ENCODE assay signal across 19 mouse cellular contexts in genomic region chr9:95570604-95571003, GRCm38 (mm10). TPM values are rescaled to one million over a fixed set of nuclear protein-coding genes. Genes with fewer than 3 reads are reported as not detected.
"Had no signal": no experiment of that assay in that cellular context is flagged by ENCODE, and none has a peak within 500 bp of the region (broad histone marks: within the 10 kb centered on the region; RNA-seq: fewer than 3 reads in every experiment).

No protein-coding gene starts in this region.

- H3K4me2 ChIP-seq: lung, embryonic 14.5 days; midbrain, embryonic 12.5 days; neural tube, embryonic 13.5 days; neural tube, embryonic 15.5 days had no signal

- DNase-seq: lung, adult 18-20 months; lung, embryonic 14.5 days; lung, postnatal 10 days; lung, postnatal 4 days; midbrain, embryonic 14.5 days; retina, postnatal 1 day; right cerebral cortex, adult 18-20 months; right cerebral cortex, postnatal 25 days; right cerebral cortex, postnatal 4 days; spleen, adult 18-20 months; thymus, adult 18-20 months; thymus, postnatal 14 days; thymus, postnatal 36 days had no signal

- ATAC-seq: midbrain, embryonic 16.5 days had no signal

- H3K9ac ChIP-seq: lung, embryonic 14.5 days; midbrain, embryonic 12.5 days; neural tube, embryonic 13.5 days; neural tube, embryonic 15.5 days had no signal

- H3K4me1 ChIP-seq: neural tube, embryonic 15.5 days had no signal

- H3K27ac ChIP-seq: midbrain, embryonic 10.5 days; midbrain, embryonic 12.5 days; neural tube, embryonic 13.5 days; neural tube, embryonic 15.5 days had no signal

- H3K27me3 ChIP-seq: midbrain, embryonic 12.5 days; neural tube, embryonic 13.5 days; neural tube, embryonic 15.5 days had no signal

- H3K36me3 ChIP-seq: midbrain, embryonic 10.5 days; midbrain, embryonic 12.5 days; neural tube, embryonic 13.5 days; neural tube, embryonic 15.5 days had no signal

- H3K9me3 ChIP-seq: midbrain, embryonic 10.5 days; midbrain, embryonic 12.5 days; neural tube, embryonic 13.5 days; neural tube, embryonic 15.5 days had no signal

- H3K4me3 ChIP-seq: midbrain, embryonic 10.5 days; midbrain, embryonic 12.5 days; myocyte; neural tube, embryonic 13.5 days; neural tube, embryonic 15.5 days had no signal

RNA-seq across cellular contexts. Expression of gene Paqr9, which starts 11.1 kb away (rescaled TPM):
- polyA plus RNA-seq: lung, embryonic 14.5 days had no signal
